Mouse (Mus musculus) left cerebral cortex, adult 2 months (tissue): Measurements from ENCODE around the gene Tgfb1. TPM values are rescaled to one million over a fixed set of nuclear protein-coding genes. Genes with fewer than 3 reads are reported as not detected.
"Not testable (repeated sequence)": the region's sequence is repeated elsewhere in the genome, so short reads cannot be mapped to it uniquely, and the experiment has no call there.

Source experiments
- DNase-seq, 2 experiments: peaks; one replicate each; pipeline ENCODE4 v3.0.0; 2021 to 2022; ENCODE audit warnings: low spot score in 2 of 2, mixed read lengths in 1 of 2; ENCODE audit errors: extremely low spot score in 1 of 2
- H3K27ac ChIP-seq: fragments of 200-600 bp; 2 replicates; pipeline ENCODE4 v1.8.1; 2022
- H3K4me3 ChIP-seq: fragments of 200-600 bp; 2 replicates; pipeline ENCODE4 v1.8.1; 2022
- CTCF ChIP-seq: fragments of 200-600 bp; IDR thresholded peaks from 2 replicates; pipeline ENCODE4 v1.8.1; 2022; ENCODE audit warnings: antibody characterized with exemption, mild to moderate bottlenecking, moderate library complexity
- intact Hi-C: fragments of 180-260 bp; cut with DNase I; formaldehyde crosslinking; loops from one replicate; pipeline ENCODE4 v1.15.1; 2025
- total RNA-seq, 2 experiments: library from RNA; stranded (reverse); gene quantifications; 2 replicates each; pipeline ENCODE4 v1.2.3; 2021

The Tgfb1 gene
- total RNA-seq, 2 experiments from 2014 or later: 7.3 to 10.7 TPM

DNA sequence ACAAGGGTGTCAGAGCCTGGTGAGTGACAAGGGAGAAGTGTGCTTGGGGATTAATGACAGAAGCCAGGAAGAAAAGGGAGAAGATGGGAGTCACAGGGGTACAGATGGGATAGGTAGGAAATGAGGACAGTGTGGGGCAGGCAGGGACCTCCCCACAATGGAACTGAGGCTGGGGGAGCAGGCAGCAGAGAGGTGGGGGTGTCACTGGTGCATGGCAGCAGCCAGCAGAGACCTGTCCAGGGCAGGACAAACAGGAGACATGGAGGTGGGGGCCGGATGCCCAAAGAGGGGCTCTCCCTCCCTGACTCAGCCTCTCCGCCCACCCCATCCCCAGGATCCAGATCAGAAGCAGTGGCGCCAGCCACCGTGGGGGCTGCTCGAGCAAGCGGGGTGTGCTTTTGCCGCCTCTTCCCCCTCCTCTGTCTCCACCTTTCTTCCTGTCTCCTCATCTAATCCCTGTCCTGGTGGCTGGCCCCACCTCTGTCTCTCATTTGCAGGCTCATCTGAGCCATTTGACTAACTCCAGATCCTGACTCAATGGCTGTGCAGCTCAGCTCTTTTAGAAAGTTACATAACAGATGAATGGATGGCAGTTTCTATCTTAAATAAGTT, 23.8 kb downstream of the Tgfb1 start:
- no peak overlapping the region for H3K4me3 ChIP-seq
- no peak for TF ChIP-seq CTCF

DNA sequence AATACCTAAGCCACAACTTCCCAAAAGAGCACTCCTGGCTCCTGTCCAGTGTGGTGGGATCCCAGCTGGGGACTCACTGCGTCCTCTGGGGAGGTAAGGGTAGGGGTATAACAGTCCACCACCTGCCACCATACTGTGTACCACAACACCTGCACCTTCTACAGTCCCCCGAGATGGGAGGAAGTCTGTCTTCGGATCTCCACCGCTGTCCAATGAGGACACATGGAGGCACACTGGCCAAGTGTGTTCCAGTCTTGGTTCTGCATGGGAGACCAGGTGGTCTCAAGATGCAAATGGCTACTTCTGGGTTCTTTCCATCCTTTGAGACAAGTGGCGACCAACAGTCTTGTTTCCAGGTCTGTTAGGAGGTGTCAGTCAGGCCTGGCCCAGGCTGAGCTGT, 24.4 kb downstream of the Tgfb1 start:
- no peak overlapping the region for H3K4me3 ChIP-seq
- H3K27ac ChIP-seq: peak overlapping the region; percentile 80
- DNase-seq: no peak
- intact Hi-C loops: loop anchor here (2.0 kb wide), 1 partner anchor 34 kb away; no protein-coding TSS in a partner anchor
- no peak for TF ChIP-seq CTCF

More for the DNA sequence above, 23.8 kb downstream of the Tgfb1 start:
- DNase-seq: peak; percentile 67 to 73
- peak overlapping the region; percentile 80 for H3K27ac ChIP-seq
- intact Hi-C loops: loop anchor here (2.0 kb wide), 1 partner anchor 34 kb away; no protein-coding TSS in a partner anchor

DNA sequence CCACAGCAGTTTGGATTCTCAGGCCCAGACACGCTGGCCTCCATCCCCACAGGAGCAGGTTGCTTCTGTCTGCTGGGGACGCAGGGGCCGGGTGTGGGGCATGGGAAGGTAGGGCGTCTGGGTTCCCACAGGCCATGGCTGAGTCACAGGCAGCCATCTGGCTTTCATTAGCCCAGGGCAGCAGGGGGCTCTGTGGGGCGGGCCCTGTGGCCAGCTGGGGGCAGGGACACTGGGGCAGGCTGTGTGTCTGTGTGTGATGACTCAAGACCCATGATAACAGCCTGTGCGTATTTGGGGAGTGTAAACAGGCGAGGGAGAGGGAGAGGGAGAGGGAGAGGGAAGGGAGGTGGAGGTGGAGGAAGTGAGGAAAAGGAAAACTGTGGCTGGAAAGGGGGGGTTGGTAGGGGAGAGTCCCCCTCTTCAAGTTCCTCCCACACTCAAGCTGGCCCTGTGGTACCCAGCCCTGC, 25.0 kb downstream of the Tgfb1 start:
- Histone ChIP-seq H3K4me3 (no peak overlapping the region), H3K27ac (peak overlapping the region; percentile 80)
- TF ChIP-seq CTCF: no peak
- peak; percentile 38 to 60 for DNase-seq
- intact Hi-C loops: loop anchor here (2.0 kb wide), 1 partner anchor 35 kb away; no protein-coding TSS in a partner anchor

DNA sequence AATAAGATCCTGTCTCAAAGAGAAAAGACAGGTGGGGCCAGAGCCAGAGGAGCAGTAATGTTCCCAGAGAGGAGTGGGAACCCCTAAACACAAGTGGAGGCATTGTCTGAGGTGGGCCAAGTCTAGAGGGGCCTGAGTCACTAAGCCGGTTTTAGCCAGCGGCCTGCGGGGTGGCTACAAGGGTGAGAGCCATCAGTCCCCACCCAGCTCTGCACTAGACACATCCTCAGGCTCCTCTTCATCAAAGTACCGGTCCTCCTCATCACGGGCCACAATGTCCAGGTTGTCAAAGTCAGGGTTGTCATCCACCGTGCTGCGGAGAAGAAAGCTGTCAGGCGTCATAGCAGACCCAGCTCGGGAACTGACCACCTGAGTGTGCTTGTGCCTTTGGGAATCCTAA, 26.0 kb downstream of the Tgfb1 start:
- intact Hi-C loops: no loop called here
- Histone ChIP-seq H3K4me3 (no peak overlapping the region), H3K27ac (peak overlapping the region; percentile 18; the same call in 1 of the 2 replicates)
- TF ChIP-seq CTCF: no peak
- DNase-seq: no peak

DNA sequence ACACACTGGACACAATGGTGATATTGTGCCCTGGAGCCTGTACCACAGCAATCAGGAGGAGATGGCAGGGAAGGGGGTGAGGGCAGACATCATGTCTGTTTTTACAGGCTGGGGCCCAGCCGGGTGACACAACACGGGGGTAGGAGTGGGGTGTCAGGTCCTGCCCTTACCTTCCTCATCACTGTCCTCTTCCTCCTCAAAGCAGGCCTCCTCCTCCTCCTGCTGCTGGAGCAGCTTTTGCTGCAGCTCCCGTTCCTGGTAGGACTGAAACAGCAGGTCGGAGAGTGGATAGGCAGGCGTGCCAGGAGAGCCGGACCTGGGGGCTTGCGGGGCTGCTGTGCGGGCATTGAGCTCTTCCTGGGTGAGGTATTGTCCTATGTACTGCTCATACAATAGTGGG, 27.8 kb downstream of the Tgfb1 start:
- intact Hi-C loops: no loop called here
- no peak for TF ChIP-seq CTCF
- Histone ChIP-seq H3K27ac (no peak overlapping the region), H3K4me3 (no peak overlapping the region)
- DNase-seq: no peak

DNA sequence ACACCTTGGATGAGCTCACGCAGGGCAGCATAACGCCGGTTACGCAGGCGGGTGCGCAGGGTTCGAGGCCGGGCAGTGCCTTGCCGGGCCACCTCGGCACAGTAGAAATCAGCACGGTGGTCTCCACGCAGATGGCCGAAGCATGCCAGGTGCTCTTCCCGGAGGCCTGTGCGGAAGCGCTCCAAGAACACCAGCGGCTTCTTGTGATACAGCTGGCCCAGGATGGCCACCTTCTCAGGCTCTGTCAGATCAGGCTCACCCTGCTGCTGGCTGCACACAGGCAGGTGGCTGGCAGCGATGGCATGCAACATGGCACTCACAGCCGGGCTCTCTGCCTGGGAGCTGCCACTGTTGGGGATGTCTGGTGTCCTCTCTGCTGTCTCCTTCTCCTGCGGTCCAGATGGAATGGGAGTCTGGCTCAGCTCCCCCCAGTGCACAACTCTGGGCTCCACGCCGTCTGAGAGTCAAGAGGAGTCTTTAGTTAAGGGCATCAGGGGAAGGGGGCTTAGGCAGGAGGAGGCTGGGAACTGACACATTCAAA, 29.0 kb downstream of the Tgfb1 start:
- intact Hi-C loops: loop anchor here (5.0 kb wide), 1 partner anchor 36 kb away; the partner anchor contains the start of gene Hnrnpul1
- H3K27ac ChIP-seq: no peak overlapping the region

DNA sequence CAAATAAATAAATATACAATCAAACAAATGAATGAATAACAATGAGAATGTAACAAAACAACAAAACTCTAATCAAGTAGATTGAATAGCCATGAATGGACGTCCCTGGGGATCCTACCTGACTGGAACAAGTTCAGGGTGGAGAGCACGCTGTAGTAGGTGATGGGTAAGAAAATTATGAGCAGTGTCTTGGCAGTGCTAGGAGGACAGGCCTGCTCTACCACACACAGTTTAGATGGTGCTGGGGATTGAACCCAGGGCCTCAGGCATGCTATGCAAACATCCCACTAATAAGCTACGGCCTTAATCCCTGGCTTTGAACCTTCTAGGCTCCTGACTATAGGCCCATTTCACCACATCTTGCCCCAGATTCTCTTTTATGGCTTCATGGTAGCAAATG, 30.7 kb downstream of the Tgfb1 start:
- no peak overlapping the region for H3K27ac ChIP-seq
- DNase-seq: no peak
- no peak for TF ChIP-seq CTCF
- intact Hi-C loops: loop anchor here (5.0 kb wide), 1 partner anchor 35 kb away; the partner anchor contains the start of gene Hnrnpul1
- H3K4me3 ChIP-seq: no peak overlapping the region

More for the DNA sequence above, 29.0 kb downstream of the Tgfb1 start:
- DNase-seq: no peak
- TF ChIP-seq CTCF: no peak
- H3K4me3 ChIP-seq: no peak overlapping the region

DNA sequence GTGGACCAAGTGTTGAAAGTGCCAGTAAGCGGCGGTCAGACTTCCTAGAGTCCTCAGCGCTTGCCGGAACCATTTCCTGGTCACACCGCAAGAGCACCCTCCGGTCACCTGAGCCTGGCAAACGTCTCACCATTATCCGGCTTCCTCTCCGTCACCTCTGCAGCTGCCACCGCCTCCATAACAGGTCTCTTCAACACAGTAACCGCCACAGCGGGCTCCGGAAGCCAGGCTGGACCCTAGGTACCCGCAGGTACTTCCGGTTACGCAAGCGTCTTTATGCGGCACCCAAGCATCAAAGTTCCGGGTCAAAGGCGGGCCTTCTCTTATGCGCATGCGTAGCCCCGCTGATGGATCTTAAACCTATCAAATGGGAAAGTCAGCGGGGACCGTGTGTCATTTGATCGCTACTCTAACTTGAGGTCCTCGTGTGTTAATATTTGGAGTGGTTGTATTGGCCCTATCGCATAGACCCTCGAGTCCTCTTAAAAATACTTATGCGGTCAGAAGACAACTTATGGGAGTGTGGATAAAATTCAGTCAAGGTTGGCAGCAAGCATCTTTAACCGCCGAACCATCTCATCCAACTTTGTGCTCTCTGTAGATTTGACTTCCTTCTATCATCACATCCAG, 32.1 kb downstream of the Tgfb1 start, which contains the start of gene Ccdc97:
Ccdc97 (minus strand) TSS at position 301 of the 630 bp plus-strand sequence.
- peak within 1 kb of the TSS; percentile 93 for H3K27ac ChIP-seq
- peak; percentile 91 to 93 for DNase-seq
- peak within 1 kb of the TSS; percentile 71 for H3K4me3 ChIP-seq
- no peak for TF ChIP-seq CTCF
- intact Hi-C loops: loop anchor here (1.0 to 5.0 kb wide), 3 partner anchors 32 to 94 kb away; partner anchors contain the start of genes Hnrnpul1 and Tgfb1

DNA sequence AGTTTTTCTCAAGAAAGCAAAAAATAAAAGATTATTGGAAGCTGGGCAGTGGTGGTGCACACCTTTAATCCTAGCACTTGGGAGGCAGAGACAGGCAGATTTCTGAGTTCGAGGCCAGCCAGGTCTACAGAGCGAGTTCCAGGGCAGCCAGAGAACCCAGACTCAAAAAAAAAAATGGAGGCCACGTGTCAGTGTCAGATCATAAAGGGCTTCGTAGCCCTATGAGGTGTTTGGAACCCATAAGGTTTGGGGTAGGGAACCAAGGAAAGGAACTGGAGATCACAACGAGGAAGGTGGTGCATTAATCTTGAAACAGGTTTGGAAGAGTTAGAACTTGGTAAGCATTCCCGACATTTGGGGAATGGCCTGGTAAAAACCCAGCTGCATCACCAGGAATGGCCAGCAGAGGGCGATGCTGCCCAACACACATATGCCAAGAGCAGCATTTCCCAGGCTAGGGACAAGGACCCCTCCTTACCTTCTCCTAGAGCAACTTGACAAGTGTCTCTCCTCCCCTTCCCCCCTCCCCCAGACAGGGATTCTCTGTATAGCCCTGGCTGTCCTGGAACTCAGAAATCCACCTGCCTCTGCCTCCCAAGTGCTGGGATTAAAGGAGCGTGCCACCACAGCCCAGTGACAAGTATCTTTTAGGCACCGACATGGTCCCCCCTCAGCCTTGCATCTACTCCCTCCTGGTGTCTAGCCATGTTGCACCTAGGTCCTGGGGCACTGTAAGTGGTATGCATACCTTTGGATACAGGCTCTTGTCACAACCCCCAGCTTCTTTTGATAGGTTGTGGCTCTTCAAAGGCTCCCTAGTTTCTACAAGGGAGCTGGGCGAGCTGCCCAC, 33.2 kb downstream of the Tgfb1 start:
- Histone ChIP-seq H3K4me3 (no peak overlapping the region), H3K27ac (peak overlapping the region; percentile 93; the same call in 1 of the 2 replicates)
- peak; percentile 71 to 86 for DNase-seq
- intact Hi-C loops: loop anchor here (1.0 to 5.0 kb wide), 3 partner anchors 32 to 95 kb away; partner anchors contain the start of genes Hnrnpul1 and Tgfb1
- peak; percentile 93 for TF ChIP-seq CTCF

DNA sequence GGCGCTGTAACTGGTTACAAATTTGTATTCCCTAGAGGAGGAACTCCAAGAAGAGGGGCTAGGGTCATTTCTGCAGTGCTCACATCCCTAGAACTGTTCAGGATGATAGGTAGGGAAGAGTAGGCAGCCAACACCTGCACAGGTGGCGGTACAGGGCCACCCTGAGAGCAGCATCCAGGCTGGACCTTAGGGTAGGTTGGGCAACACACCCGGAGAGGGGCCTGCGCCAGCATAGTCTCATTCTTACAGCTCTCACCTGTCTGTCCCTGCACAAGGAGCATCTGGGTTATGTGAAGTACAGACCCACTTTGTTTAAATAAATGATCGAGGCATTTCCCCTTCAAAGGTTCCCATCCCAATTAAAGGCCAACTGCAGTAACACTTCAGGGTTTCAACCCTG, 34.0 kb downstream of the Tgfb1 start:
- no peak for TF ChIP-seq CTCF
- Histone ChIP-seq H3K4me3 (no peak overlapping the region), H3K27ac (no peak overlapping the region)
- intact Hi-C loops: no loop called here
- no peak for DNase-seq

DNA sequence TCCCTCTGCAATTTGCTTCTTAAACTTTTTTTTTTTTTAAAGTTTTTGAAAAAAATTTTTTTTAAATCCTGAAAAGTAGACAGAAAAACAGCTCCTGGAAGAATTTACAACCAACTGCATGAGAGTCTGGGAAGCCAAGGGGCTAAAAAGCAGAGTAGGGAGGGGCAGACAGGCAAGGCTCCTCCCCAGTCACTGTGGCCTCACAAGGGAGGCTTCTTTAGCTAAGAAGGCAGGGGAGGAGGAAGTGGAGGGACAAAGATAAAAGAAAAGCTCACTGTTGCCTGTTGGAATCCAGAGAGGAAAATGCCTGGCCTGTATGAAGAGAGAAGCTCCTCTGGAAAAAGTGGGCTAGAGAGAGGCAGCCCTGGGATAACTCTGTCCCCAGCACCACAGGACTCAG, 35.0 kb downstream of the Tgfb1 start:
- H3K4me3 ChIP-seq, intact Hi-C loops, DNase-seq, H3K27ac ChIP-seq: not testable (repeated sequence)
